Mouse (Mus musculus) hindbrain, embryonic 16.5 days (tissue): ENCODE data around the gene Nup153. TPM values are rescaled to one million over a fixed set of nuclear protein-coding genes. Genes with fewer than 3 reads are reported as not detected.

Experiments used
- ATAC-seq: fragments of 200-750 bp; cut with Nextera tagmentation; 2 replicates; pipeline ENCODE4 v1.8.0; 2017; ENCODE audit warnings: moderate TSS enrichment, moderate library complexity
- H3K27ac ChIP-seq: fragments of 300-500 bp; sonication (generic); 2 replicates; pipeline ENCODE4 v1.5.1; 2014; ENCODE audit warnings: low read depth, mild to moderate bottlenecking, control low read depth, low read length, moderate library complexity
- H3K27me3 ChIP-seq: fragments of 300-500 bp; sonication (generic); replicated peaks from 2 replicates; pipeline ENCODE4 v1.6.1; 2014; ENCODE audit warnings: low read length; ENCODE audit not compliant: control insufficient read depth, insufficient read depth
- H3K36me3 ChIP-seq: fragments of 300-500 bp; sonication (generic); 2 replicates; pipeline ENCODE4 v1.6.1; 2014; ENCODE audit warnings: mild to moderate bottlenecking, low read length, moderate library complexity, mixed read lengths; ENCODE audit not compliant: control insufficient read depth, insufficient read depth
- H3K4me1 ChIP-seq: fragments of 300-500 bp; sonication (generic); 2 replicates; pipeline ENCODE4 v1.6.1; 2014; ENCODE audit warnings: low read depth, low read length; ENCODE audit not compliant: control insufficient read depth, insufficient read depth
- H3K4me2 ChIP-seq: fragments of 300-500 bp; sonication (generic); 2 replicates; pipeline ENCODE4 v1.6.1; 2014; ENCODE audit warnings: mild to moderate bottlenecking, low read length, control low read depth, moderate library complexity
- H3K4me3 ChIP-seq: fragments of 300-500 bp; sonication (generic); 2 replicates; pipeline ENCODE4 v1.5.1; 2014; ENCODE audit warnings: mild to moderate bottlenecking, low read length, control low read depth, moderate library complexity
- H3K9ac ChIP-seq: fragments of 300-500 bp; sonication (generic); 2 replicates; pipeline ENCODE4 v1.6.1; 2014; ENCODE audit warnings: low read depth, mild to moderate bottlenecking, control low read depth, low read length, moderate library complexity
- H3K9me3 ChIP-seq: fragments of 300-500 bp; sonication (generic); 2 replicates; pipeline ENCODE4 v1.6.1; 2014; ENCODE audit warnings: mild to moderate bottlenecking, low read length, moderate library complexity; ENCODE audit not compliant: control insufficient read depth
- WGBS: fragments of 180-500 bp; shearing (Covaris S2); extraction: QIAGEN DNeasy Blood & Tissue Kit; methylation state at CpG from one replicate; pipeline ENCODE4 v1.1.7; 2014; 5-methylcytosine and 5-hydroxymethylcytosine counted together
- polyA plus RNA-seq: library from polyadenylated mRNA; unstranded; fragments of >200 nt; fragmentation: Nextera tagmentation; extraction: Ambion mirVana; gene quantifications from 2 replicates; pipeline ENCODE4 v1.2.1, GENCODE M21; 2015

Gene Nup153
- polyA plus RNA-seq, 1 experiment from 2014 or later = 15.3 TPM

DNA sequence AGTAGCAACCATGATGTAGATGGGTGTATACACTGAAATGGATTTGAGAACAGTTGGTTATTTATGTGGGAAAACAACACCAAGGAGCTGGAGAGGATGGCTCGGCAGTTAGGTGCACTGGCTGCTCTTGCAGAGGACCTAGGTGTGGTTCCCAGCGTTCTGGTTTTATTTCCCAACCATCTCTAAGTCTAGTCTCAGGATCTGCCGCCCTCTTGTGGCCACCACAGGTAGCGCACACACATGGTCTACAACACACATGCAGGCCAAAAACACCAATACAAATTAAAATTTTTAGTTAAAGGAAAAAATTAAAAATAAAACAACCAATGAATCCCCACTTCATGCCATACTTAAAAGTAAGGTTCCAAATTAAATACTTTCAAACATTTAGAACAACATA is 85.4 kb downstream of the Nup153 start:
- WGBS = 85% methylated on average over 4 of the region's 4 CpGs
- H3K27me3 ChIP-seq = no peaks in the 10 kb centered on the region
- H3K4me3 ChIP-seq = no peak overlapping the region
- ATAC-seq = no peak
- H3K4me1 ChIP-seq = no peaks in the 10 kb centered on the region
- no peaks in the 10 kb centered on the region for H3K36me3 ChIP-seq
- H3K9ac ChIP-seq = no peak overlapping the region
- no peak overlapping the region for H3K27ac ChIP-seq
- H3K9me3 ChIP-seq = peaks cover 3% of the 10 kb centered on the region
- no peak overlapping the region for H3K4me2 ChIP-seq

GRCm38 (mm10) chr13:46640608-46641468 is 86.9 kb downstream of the Nup153 start:
- WGBS = 77% methylated on average over 10 of the region's 10 CpGs
- ATAC-seq = no peak

DNA sequence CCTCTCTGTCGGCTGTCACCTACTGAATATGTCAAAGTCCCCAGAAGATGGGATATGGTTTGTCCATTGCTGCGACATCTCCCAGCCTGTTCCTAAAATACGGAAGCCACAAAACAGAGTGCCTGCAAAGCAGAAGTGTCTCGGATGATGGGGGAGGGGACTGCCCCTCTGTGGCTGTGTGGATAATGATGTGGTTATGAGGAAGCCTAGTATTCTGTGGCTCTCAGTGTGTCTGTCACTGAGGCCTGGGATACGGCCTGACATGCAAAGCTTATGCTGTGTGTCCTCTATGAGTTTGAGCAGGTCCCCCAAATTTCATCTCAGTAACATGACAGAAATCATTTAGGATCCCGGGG is 93.6 kb downstream of the Nup153 start:
- ATAC-seq = peak; percentile 86
- H3K4me2 ChIP-seq = peak overlapping the region; percentile 50
- H3K36me3 ChIP-seq = no peaks in the 10 kb centered on the region
- H3K9ac ChIP-seq = no peak overlapping the region
- peak overlapping the region; percentile 82 for H3K27ac ChIP-seq
- H3K4me3 ChIP-seq = no peak overlapping the region
- H3K27me3 ChIP-seq = no peaks in the 10 kb centered on the region
- H3K9me3 ChIP-seq = no peaks in the 10 kb centered on the region; the same call in 1 of the 2 replicates
- H3K4me1 ChIP-seq = peaks cover 12% of the 10 kb centered on the region
- WGBS = 24% methylated on average over 6 of the region's 6 CpGs

More at GRCm38 (mm10) chr13:46640608-46641468, 86.9 kb downstream of the Nup153 start:
- Histone ChIP-seq H3K36me3 (no peaks in the 10 kb centered on the region), H3K4me3 (no peak overlapping the region), H3K27me3 (no peaks in the 10 kb centered on the region), H3K4me1 (no peaks in the 10 kb centered on the region), H3K9ac (no peak overlapping the region), H3K27ac (no peak overlapping the region), H3K9me3 (peaks cover 3% of the 10 kb centered on the region), H3K4me2 (no peak overlapping the region)

DNA sequence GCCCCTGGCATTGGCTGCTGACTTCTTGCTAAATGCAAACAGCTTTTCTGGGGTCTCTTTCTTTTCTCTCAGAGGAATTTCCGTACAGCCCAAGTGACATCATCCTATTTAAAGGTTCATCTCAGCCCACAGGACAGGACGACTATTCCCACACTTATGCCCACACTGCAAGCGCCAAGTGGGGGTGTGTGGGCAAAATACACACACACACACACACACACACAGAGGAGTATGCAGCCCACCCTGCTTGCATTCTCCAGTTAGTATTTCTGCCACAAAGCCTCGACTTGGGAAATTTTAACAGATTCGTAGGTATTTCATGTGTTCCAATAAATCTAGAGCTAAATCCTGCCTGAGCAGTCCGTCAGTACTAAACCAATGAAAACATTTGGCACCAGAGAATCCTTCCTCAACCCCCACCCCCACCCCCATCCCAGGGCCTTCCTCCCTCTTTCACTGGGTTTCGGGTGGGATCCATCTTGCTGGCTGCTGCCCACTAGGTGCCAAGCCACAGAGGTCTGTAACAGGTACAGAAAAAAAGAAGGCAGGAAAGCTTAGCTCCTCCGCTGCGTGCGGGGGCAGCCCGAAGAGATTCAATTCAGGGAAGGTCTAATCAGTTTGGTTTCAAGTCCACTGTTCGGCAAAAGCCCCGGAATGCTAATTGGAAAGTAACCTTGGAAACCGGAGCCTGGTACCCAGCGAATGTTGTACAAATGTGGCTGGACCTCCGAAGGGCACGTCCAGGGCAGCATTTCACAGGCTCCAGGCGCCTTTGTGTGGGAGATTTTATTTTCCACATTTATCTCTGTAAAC is 94.2 kb downstream of the Nup153 start:
- peak; percentile 92 for ATAC-seq
- Histone ChIP-seq H3K9me3 (no peaks in the 10 kb centered on the region; the same call in 1 of the 2 replicates), H3K4me2 (peak overlapping the region; percentile 50), H3K36me3 (no peaks in the 10 kb centered on the region), H3K27me3 (no peaks in the 10 kb centered on the region), H3K4me1 (peaks cover 12% of the 10 kb centered on the region), H3K27ac (peak overlapping the region; percentile 82), H3K4me3 (no peak overlapping the region), H3K9ac (peak overlapping the region; percentile 38; the same call in 1 of the 2 replicates)
- WGBS = 19% methylated on average over 18 of the region's 18 CpGs

DNA sequence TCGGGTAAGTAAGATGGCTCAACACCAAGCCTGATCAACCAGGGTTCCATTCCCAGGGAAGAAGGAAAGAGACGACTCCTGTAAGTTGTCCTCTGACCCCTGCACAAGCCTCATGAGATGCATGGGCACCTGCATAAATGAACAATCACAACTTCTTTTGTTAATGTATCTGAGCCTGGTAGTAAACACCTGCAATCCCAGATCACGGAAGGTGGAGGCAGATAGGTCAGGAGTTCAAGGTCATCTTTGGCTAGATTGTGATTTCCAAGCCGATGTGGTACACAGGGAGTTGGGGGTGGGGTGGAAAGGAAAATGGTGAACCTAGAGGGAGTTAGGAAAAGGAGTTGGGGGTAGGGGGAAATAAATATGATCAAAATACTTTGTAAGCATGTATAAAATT is 94.9 kb downstream of the Nup153 start:
- peaks cover 16% of the 10 kb centered on the region for H3K4me1 ChIP-seq
- no peaks in the 10 kb centered on the region; the same call in 1 of the 2 replicates for H3K9me3 ChIP-seq
- H3K9ac ChIP-seq = no peak overlapping the region
- no peaks in the 10 kb centered on the region for H3K27me3 ChIP-seq
- H3K4me2 ChIP-seq = no peak overlapping the region
- H3K36me3 ChIP-seq = no peaks in the 10 kb centered on the region
- 67% methylated on average over 4 of the region's 4 CpGs for WGBS
- H3K27ac ChIP-seq = peak overlapping the region; percentile 8; the same call in 1 of the 2 replicates
- ATAC-seq = no peak
- no peak overlapping the region for H3K4me3 ChIP-seq

Other genes with a start within 250 kb of the Nup153 start
- 11.2 and 12.9 TPM in 2 replicates for gene Cap2, start 226.1 kb downstream of the Nup153 start, polyA plus RNA-seq
- 10.8 and 13.6 TPM in 2 replicates for gene Fam8a1, start 58.4 kb downstream of the Nup153 start, polyA plus RNA-seq
- gene Kif13a, start 201.9 kb upstream of the Nup153 start, polyA plus RNA-seq = 8.0 and 8.9 TPM in 2 replicates